Mouse (Mus musculus) right cerebral cortex, postnatal 10 days (tissue): ENCODE results near the gene Pcyt2.

Experiments used
- DNase-seq, 2 experiments: peaks; one replicate each; pipeline ENCODE4 v3.0.0; 2021; ENCODE audit warnings: low spot score in 2 of 2

The Pcyt2 gene

GRCm38 (mm10) chr11:120560952-120561728 is 56.6 kb downstream of the Pcyt2 start:
- DNase-seq = no peak
